Mouse (Mus musculus) intestine, postnatal 0 days (tissue): ENCODE measurements around the gene Atg2b. TPM values are rescaled to one million over a fixed set of nuclear protein-coding genes. Genes with fewer than 3 reads are reported as not detected.

Experiments used
- ATAC-seq: fragments of 200-750 bp; cut with Nextera tagmentation; 2 replicates; pipeline ENCODE4 v1.8.0; 2017; ENCODE audit warnings: mild to moderate bottlenecking, moderate TSS enrichment, moderate library complexity
- H3K27ac ChIP-seq: fragments of 300-500 bp; sonication (generic); 2 replicates; pipeline ENCODE4 v1.5.1; 2014; ENCODE audit warnings: mild to moderate bottlenecking, low read depth, low read length, moderate library complexity
- H3K27me3 ChIP-seq: fragments of 300-500 bp; sonication (generic); replicated peaks from 2 replicates; pipeline ENCODE4 v1.6.1; 2014; ENCODE audit warnings: low read length, mixed read lengths; ENCODE audit not compliant: control insufficient read depth, insufficient read depth
- H3K36me3 ChIP-seq: fragments of 300-500 bp; sonication (generic); 2 replicates; pipeline ENCODE4 v1.6.1; 2014; ENCODE audit warnings: mild to moderate bottlenecking, moderate library complexity; ENCODE audit not compliant: control insufficient read depth, insufficient read depth
- H3K4me1 ChIP-seq: fragments of 300-500 bp; sonication (generic); replicated peaks from 2 replicates; pipeline ENCODE4 v1.6.1; 2014; ENCODE audit warnings: antibody characterized with exemption, low read length, mixed read lengths; ENCODE audit not compliant: control insufficient read depth, insufficient read depth
- H3K4me2 ChIP-seq: fragments of 300-500 bp; sonication (generic); replicated peaks from 2 replicates; pipeline ENCODE4 v1.6.1; 2014; ENCODE audit warnings: low read depth, mild to moderate bottlenecking, moderate library complexity
- H3K4me3 ChIP-seq: fragments of 300-500 bp; sonication (generic); 2 replicates; pipeline ENCODE4 v1.5.1; 2014; ENCODE audit warnings: low read depth, low read length
- H3K9ac ChIP-seq: fragments of 300-500 bp; sonication (generic); 2 replicates; pipeline ENCODE4 v1.6.1; 2014; ENCODE audit warnings: mild to moderate bottlenecking, low read depth, low read length
- H3K9me3 ChIP-seq: fragments of 300-500 bp; sonication (generic); 2 replicates; pipeline ENCODE4 v1.6.1; 2016; ENCODE audit warnings: mixed run types; ENCODE audit not compliant: control insufficient read depth
- CTCF ChIP-seq: sonication (generic); IDR thresholded peaks from 2 replicates; pipeline ENCODE4 v1.5.1; 2016; ENCODE audit warnings: low read depth, mild to moderate bottlenecking, control low read depth, antibody characterized with exemption, moderate library complexity
- WGBS: fragments of 180-500 bp; shearing (Covaris S2); extraction: QIAGEN DNeasy Blood & Tissue Kit; methylation state at CpG from one replicate; pipeline ENCODE4 v1.1.7; 2014; 5-methylcytosine and 5-hydroxymethylcytosine counted together
- polyA plus RNA-seq: library from polyadenylated mRNA; unstranded; fragments of >200 nt; fragmentation: Nextera tagmentation; extraction: Ambion mirVana; gene quantifications from 2 replicates; pipeline ENCODE4 v1.2.1, GENCODE M21; 2015

Gene Atg2b
- polyA plus RNA-seq, 1 experiment from 2014 or later = 10.8 TPM

DNA sequence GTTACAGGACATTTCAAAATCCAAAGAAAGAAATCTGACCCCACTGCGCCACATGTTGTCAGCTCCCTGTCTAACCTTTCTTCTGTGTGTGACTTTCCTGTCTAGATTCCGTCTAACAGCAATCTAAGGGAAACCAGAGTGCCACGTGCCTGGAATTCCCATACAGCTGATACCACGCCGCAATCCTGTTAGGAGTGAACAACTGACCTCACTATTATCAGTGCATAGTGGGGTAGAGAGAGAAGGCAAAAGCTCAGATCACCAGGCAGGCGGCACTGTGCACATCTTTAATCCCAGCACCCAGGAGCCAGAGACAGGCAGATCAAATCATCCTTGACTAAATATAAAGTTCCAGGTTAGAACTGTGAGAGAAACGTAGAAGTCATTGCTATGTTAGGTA is 29.2 kb downstream of the Atg2b start:
- no peak overlapping the region for H3K27ac ChIP-seq
- H3K9ac ChIP-seq = no peak overlapping the region
- H3K27me3 ChIP-seq = no peaks in the 10 kb centered on the region
- H3K4me2 ChIP-seq = no peak overlapping the region
- H3K36me3 ChIP-seq = peaks cover 95% of the 10 kb centered on the region
- no peak for TF ChIP-seq CTCF
- no peak overlapping the region for H3K4me3 ChIP-seq
- WGBS = 84% methylated on average over 7 of the region's 7 CpGs
- 0 out of 2 replicates have a peak, but pooled peaks cover 5% of the 10 kb centered on the region for H3K4me1 ChIP-seq
- no peaks in the 10 kb centered on the region for H3K9me3 ChIP-seq
- no peak for ATAC-seq

DNA sequence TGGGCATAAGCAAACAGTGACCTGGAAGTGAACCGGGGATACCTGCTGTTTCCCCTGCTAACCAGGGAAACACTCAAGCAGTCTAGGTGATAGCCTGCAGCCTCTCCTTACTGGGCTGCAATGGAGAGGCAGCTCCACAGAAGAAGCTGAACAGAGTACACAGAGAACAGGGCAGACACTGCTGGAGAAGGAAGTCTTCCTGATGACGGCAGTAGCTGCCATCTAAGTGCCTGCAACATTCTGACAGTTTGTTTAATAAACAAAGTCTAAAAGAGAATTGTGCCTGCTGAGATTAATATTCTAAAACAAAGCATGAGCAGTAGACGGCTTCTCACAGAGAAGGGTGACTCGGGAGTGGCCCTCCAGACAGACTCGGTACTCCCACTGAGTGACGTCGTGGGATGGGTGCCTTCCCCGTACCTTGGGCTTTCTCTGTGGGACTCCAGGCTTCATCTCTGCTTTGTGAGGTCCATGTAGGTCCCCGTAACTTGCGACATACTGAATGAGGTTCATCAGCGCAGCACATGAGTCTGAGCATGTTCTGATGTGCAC is 42.2 kb downstream of the Atg2b start:
- no peak for TF ChIP-seq CTCF
- H3K27ac ChIP-seq = no peak overlapping the region
- H3K27me3 ChIP-seq = no peaks in the 10 kb centered on the region
- WGBS = 78% methylated on average over 11 of the region's 11 CpGs
- H3K9ac ChIP-seq = no peak overlapping the region
- no peaks in the 10 kb centered on the region for H3K9me3 ChIP-seq
- H3K36me3 ChIP-seq = peaks cover 97% of the 10 kb centered on the region
- H3K4me2 ChIP-seq = no peak overlapping the region
- ATAC-seq = no peak
- no peaks in the 10 kb centered on the region for H3K4me1 ChIP-seq
- H3K4me3 ChIP-seq = no peak overlapping the region

DNA sequence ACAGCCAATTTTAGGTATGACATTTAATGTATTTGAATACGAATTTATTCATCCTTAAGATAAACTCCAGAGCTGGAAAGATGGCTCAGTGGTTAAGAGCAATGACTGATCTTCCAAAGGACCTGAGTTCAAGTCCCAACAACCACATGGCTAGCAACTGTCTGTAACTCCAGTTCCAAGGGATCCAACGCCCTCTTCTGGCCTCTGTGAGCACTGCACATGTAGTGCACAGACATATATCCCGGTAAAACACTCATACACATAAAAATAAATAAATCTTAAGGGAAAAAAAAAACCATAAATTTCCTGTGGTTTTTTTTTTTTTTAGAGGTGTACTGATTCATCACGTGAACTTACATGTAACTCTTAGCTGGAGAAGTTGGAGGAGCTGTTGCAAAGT is 47.5 kb downstream of the Atg2b start:
- Histone ChIP-seq H3K4me1 (no peaks in the 10 kb centered on the region), H3K9ac (no peak overlapping the region), H3K9me3 (no peaks in the 10 kb centered on the region), H3K4me2 (no peak overlapping the region), H3K4me3 (no peak overlapping the region), H3K27me3 (no peaks in the 10 kb centered on the region), H3K27ac (no peak overlapping the region), H3K36me3 (peaks cover 86% of the 10 kb centered on the region)
- WGBS = 80% methylated on average over 4 of the region's 4 CpGs
- peak; percentile 44 for TF ChIP-seq CTCF
- no peak for ATAC-seq

DNA sequence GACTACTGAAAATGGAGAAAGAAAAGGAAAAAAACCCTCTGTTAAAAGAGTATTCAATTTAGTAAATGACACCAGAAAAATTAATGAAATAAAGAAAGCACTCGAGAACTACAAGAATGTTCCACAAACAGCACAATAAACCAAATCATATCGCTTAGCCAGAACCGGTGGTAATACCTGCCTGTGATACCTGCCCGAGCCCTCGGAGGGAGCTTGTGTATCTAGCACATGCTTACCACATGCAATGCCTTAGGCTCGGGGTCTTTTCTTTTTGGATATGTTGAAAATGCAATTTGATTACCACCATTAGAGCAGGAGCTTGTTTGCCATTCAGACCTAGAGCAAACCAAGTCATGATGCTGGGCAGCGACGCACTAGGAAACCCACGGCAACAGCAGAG is 48.5 kb downstream of the Atg2b start:
- Histone ChIP-seq H3K4me3 (no peak overlapping the region), H3K4me1 (no peaks in the 10 kb centered on the region), H3K4me2 (no peak overlapping the region), H3K36me3 (peaks cover 79% of the 10 kb centered on the region), H3K9ac (no peak overlapping the region), H3K27ac (no peak overlapping the region), H3K27me3 (no peaks in the 10 kb centered on the region), H3K9me3 (no peaks in the 10 kb centered on the region)
- WGBS = 93% methylated on average over 9 of the region's 9 CpGs
- TF ChIP-seq CTCF = no peak
- ATAC-seq = no peak

DNA sequence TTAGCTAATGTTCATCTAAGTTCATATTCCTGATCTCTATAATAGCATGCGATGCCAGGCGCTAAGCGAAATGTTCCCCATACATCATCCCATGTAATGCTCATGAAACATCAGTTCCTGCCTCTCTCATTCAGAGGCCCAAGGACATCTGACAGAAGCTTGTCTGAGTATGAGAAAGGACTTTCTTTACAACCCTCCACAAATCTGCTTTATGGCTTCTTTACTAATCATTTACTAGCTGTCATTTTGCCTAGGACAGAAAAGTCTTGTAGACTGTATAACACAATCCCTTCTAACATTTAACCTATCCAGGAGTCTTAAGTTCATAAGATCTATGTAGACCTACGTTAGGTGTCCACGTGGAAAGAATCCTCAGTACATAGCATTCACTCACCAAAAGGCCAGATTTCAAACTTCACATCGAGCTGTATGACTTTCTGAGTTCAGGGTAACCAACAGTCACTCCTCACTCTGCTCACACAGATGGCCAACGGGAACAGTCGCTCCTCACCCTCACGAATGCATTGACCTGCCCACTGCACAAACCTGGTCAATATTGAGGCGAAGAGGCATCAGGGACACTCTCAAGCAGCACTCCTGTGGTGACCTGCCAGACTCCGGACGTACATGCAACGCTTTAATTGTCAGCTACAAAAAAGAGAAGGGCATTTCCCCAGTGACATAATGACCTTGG is 50.5 kb downstream of the Atg2b start:
- Histone ChIP-seq H3K4me1 (no peaks in the 10 kb centered on the region), H3K27ac (0 out of 2 replicates have a peak overlapping the region, but pooled peaks have one; percentile 30), H3K27me3 (no peaks in the 10 kb centered on the region), H3K36me3 (peaks cover 64% of the 10 kb centered on the region), H3K4me2 (no peak overlapping the region; the same call in 1 of the 2 replicates), H3K9ac (no peak overlapping the region), H3K4me3 (no peak overlapping the region), H3K9me3 (no peaks in the 10 kb centered on the region)
- 56% methylated on average over 13 of the region's 13 CpGs for WGBS
- no peak for TF ChIP-seq CTCF
- peak; percentile 77 for ATAC-seq

DNA sequence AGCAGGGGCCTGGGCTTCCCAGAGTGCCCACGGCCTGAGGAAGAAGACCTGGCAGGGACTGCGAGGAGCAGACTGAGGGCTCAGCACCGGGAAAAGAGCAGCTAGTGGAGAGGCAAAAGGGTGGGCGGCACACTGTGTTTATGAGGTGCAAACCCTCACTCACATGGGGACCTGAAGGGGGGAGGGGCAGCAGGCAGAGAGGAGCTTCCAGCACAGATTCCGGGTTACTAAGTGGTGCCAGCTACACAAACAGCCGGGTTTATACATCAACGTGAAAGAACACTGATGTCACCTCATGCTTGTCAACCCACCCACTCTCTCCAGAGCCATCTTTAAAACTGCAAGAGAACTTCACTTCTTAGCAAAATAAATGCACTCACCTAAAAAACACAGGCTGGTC is 59.2 kb downstream of the Atg2b start:
- H3K4me2 ChIP-seq = no peak overlapping the region
- WGBS = 74% methylated on average over 7 of the region's 7 CpGs
- no peaks in the 10 kb centered on the region for H3K27me3 ChIP-seq
- H3K36me3 ChIP-seq = peaks cover 65% of the 10 kb centered on the region
- ATAC-seq = no peak
- H3K27ac ChIP-seq = no peak overlapping the region
- no peak overlapping the region for H3K4me3 ChIP-seq
- H3K9me3 ChIP-seq = no peaks in the 10 kb centered on the region
- no peaks in the 10 kb centered on the region for H3K4me1 ChIP-seq
- no peak for TF ChIP-seq CTCF
- H3K9ac ChIP-seq = no peak overlapping the region
